Mouse (Mus musculus): Measurements from ENCODE around the gene Rin3. TPM values are rescaled to one million over a fixed set of nuclear protein-coding genes. Genes with fewer than 3 reads are reported as not detected.

The Rin3 gene
- 2.0 and 3.2 TPM in 2 replicates for total RNA-seq (2014; rRNA removed)
- 1.7 and 1.8 TPM in 2 replicates for polyA plus RNA-seq (2015; fragmentation: Nextera tagmentation; extraction: Ambion mirVana)

GRCm38 (mm10) chr12:102282763-102283482 is at the start of gene Rin3:
Gene Rin3 (plus strand): TSS chr12:102283048.
- DNase-seq (ENCODE audit: low spot score), result peak; percentile 42
- Histone ChIP-seq H3K9me3 (ENCODE audit: low read length) (no peaks in the 10 kb centered on the region), H3K27me3 (ENCODE audit: insufficient read depth, low read length) (no peaks in the 10 kb centered on the region), H3K9ac (replicated peaks; ENCODE audit: low read length) (peak within 1 kb of the TSS; percentile 48), H3K4me2 (ENCODE audit: low read depth, low read length) (peak within 1 kb of the TSS; percentile 78), H3K4me3 (ENCODE audit: low read length) (peak within 1 kb of the TSS; percentile 47), H3K27ac (peak within 1 kb of the TSS; percentile 46), H3K36me3 (ENCODE audit: insufficient read depth, low read length) (no peaks in the 10 kb centered on the region), H3K4me1 (ENCODE audit: insufficient read depth, low read length) (peaks cover 26% of the 10 kb centered on the region; the same call in 1 of the 2 replicates)
- TF ChIP-seq CTCF (IDR thresholded peaks at IDR 0.05; ENCODE audit: low read depth), result no peak
- 1% methylated on average over 73 of the region's 75 CpGs for WGBS
- ATAC-seq, result peak; percentile 38; the same call in 1 of the 2 replicates

GRCm38 (mm10) chr12:102235551-102235950 is 47.3 kb upstream of the Rin3 start:
- TF ChIP-seq CTCF (IDR thresholded peaks at IDR 0.05; ENCODE audit: low read depth), result no peak
- Histone ChIP-seq H3K36me3 (ENCODE audit: insufficient read depth, low read length) (no peaks in the 10 kb centered on the region), H3K27ac (no peak overlapping the region), H3K9me3 (ENCODE audit: low read length) (no peaks in the 10 kb centered on the region), H3K9ac (replicated peaks; ENCODE audit: low read length) (no peak overlapping the region), H3K4me2 (ENCODE audit: low read depth, low read length) (no peak overlapping the region), H3K4me3 (ENCODE audit: low read length) (no peak overlapping the region), H3K4me1 (ENCODE audit: insufficient read depth, low read length) (no peaks in the 10 kb centered on the region), H3K27me3 (ENCODE audit: insufficient read depth, low read length) (no peaks in the 10 kb centered on the region)
- ATAC-seq, result no peak
- WGBS, result 75% methylated on average over 3 of the region's 3 CpGs
- DNase-seq (ENCODE audit: low spot score), result no peak

GRCm38 (mm10) chr12:102236317-102236716 is 46.5 kb upstream of the Rin3 start:
- no peak overlapping the region for H3K4me3 ChIP-seq (ENCODE audit: low read length)
- no peak for DNase-seq (ENCODE audit: low spot score)
- H3K27me3 ChIP-seq (ENCODE audit: insufficient read depth, low read length), result no peaks in the 10 kb centered on the region
- H3K9me3 ChIP-seq (ENCODE audit: low read length), result no peaks in the 10 kb centered on the region
- H3K36me3 ChIP-seq (ENCODE audit: insufficient read depth, low read length), result no peaks in the 10 kb centered on the region
- TF ChIP-seq CTCF (IDR thresholded peaks at IDR 0.05; ENCODE audit: low read depth), result no peak
- no peak overlapping the region for H3K27ac ChIP-seq
- no peaks in the 10 kb centered on the region for H3K4me1 ChIP-seq (ENCODE audit: insufficient read depth, low read length)
- ATAC-seq, result no peak
- H3K9ac ChIP-seq (replicated peaks; ENCODE audit: low read length), result no peak overlapping the region
- WGBS, result 70% methylated on average over 6 of the region's 6 CpGs
- no peak overlapping the region for H3K4me2 ChIP-seq (ENCODE audit: low read depth, low read length)

- Histone ChIP-seq H3K36me3 (ENCODE audit: insufficient read depth, low read length) (no peaks in the 10 kb centered on the region), H3K27ac (no peak overlapping the region), H3K4me1 (ENCODE audit: insufficient read depth, low read length) (0 out of 2 replicates have a peak, but pooled peaks cover 5% of the 10 kb centered on the region), H3K9ac (replicated peaks; ENCODE audit: low read length) (no peak overlapping the region), H3K4me3 (ENCODE audit: low read length) (no peak overlapping the region), H3K27me3 (ENCODE audit: insufficient read depth, low read length) (no peaks in the 10 kb centered on the region), H3K4me2 (ENCODE audit: low read depth, low read length) (no peak overlapping the region), H3K9me3 (ENCODE audit: low read length) (no peaks in the 10 kb centered on the region)
- TF ChIP-seq CTCF (IDR thresholded peaks at IDR 0.05; ENCODE audit: low read depth), result no peak
- DNase-seq (ENCODE audit: low spot score) (peak; percentile 33), ATAC-seq (peak; percentile 77)
- WGBS, result 46% methylated on average over 6 of the region's 6 CpGs
These were observed 40.6 kb upstream of the Rin3 start for GRCm38 (mm10) chr12:102242076-102242722.

- no peak overlapping the region for H3K9ac ChIP-seq (replicated peaks; ENCODE audit: low read length)
- no peaks in the 10 kb centered on the region for H3K27me3 ChIP-seq (ENCODE audit: insufficient read depth, low read length)
- no peak for TF ChIP-seq CTCF (IDR thresholded peaks at IDR 0.05; ENCODE audit: low read depth)
- ATAC-seq (no peak), DNase-seq (ENCODE audit: low spot score) (no peak)
- 0 out of 2 replicates have a peak, but pooled peaks cover 5% of the 10 kb centered on the region for H3K4me1 ChIP-seq (ENCODE audit: insufficient read depth, low read length)
- no peaks in the 10 kb centered on the region for H3K36me3 ChIP-seq (ENCODE audit: insufficient read depth, low read length)
- no peak overlapping the region for H3K4me2 ChIP-seq (ENCODE audit: low read depth, low read length)
- H3K4me3 ChIP-seq (ENCODE audit: low read length), result no peak overlapping the region
- H3K27ac ChIP-seq, result no peak overlapping the region
- 63% methylated on average over 1 of the region's 1 CpGs for WGBS
- H3K9me3 ChIP-seq (ENCODE audit: low read length), result no peaks in the 10 kb centered on the region
These were observed 38.9 kb upstream of the Rin3 start for GRCm38 (mm10) chr12:102243915-102244314.

- WGBS, result 96% methylated on average over 5 of the region's 5 CpGs
These were observed 36.6 kb upstream of the Rin3 start for GRCm38 (mm10) chr12:102246226-102246625.

More at GRCm38 (mm10) chr12:102246226-102246625, 36.6 kb upstream of the Rin3 start:
- Histone ChIP-seq H3K4me1 (ENCODE audit: insufficient read depth, low read length) (0 out of 2 replicates have a peak, but pooled peaks cover 5% of the 10 kb centered on the region), H3K27me3 (ENCODE audit: insufficient read depth, low read length) (no peaks in the 10 kb centered on the region), H3K4me2 (ENCODE audit: low read depth, low read length) (no peak overlapping the region), H3K9me3 (ENCODE audit: low read length) (no peaks in the 10 kb centered on the region), H3K9ac (replicated peaks; ENCODE audit: low read length) (no peak overlapping the region), H3K4me3 (ENCODE audit: low read length) (no peak overlapping the region), H3K27ac (no peak overlapping the region), H3K36me3 (ENCODE audit: insufficient read depth, low read length) (no peaks in the 10 kb centered on the region)
- no peak for DNase-seq (ENCODE audit: low spot score)
- no peak for TF ChIP-seq CTCF (IDR thresholded peaks at IDR 0.05; ENCODE audit: low read depth)
- no peak for ATAC-seq
